Mouse (Mus musculus): ENCODE results near the gene Kdm5c.
A peak's percentile ranks its signal among the peaks of the same experiment; 100 is the strongest.
"Not testable (repeated sequence)": the region's sequence is repeated elsewhere in the genome, so short reads cannot be mapped to it uniquely, and the experiment has no call there.

The Kdm5c gene

GRCm38 (mm10) chrX:152232781-152233763 lies at the start of gene Kdm5c:
Gene Kdm5c, plus strand, starts transcription at chrX:152233020.
- peak; percentile 96 to 100 for DNase-seq

GRCm38 (mm10) chrX:152187151-152187550 lies 45.7 kb upstream of the Kdm5c start:
- no peak for DNase-seq

GRCm38 (mm10) chrX:152191266-152191665 lies 41.6 kb upstream of the Kdm5c start:
- no peak for DNase-seq

- no peak for DNase-seq
These were observed 34.8 kb upstream of the Kdm5c start for GRCm38 (mm10) chrX:152197814-152198648.

GRCm38 (mm10) chrX:152201737-152202421 lies 30.9 kb upstream of the Kdm5c start:
- peak; percentile 31 to 46 for DNase-seq

DNA sequence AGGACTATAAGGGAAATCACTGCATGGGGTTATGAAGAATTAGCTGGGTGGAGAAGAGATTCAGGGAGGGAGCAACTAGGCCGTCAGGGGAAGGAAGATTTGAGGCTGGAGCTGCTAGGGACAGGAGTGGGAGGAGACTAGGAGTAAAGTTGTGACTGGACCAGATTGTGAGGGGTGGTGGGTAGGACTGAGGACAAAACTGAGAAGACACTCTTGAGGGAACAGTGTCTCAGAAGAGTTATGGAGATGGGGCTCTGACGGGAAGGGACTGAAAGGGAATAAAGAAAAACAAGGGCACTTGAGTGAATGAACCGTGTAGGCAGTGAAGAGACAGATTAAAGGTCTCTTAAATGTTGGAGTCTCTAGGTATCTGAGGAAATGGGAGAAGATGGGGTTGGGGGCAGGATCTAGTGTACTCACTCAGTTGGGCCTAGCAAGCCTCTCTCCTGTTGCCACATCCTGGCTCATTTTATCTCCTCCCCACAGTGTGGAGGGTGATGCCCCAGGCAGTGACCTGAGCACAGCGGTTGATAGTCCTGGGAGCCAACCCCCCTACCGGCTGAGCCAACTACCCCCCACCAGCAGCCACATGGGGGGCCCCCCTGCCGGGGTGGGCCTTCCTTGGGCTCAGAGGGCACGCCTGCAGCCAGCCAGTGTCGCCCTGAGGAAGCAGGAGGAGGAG lies 30.3 kb upstream of the Kdm5c start:
- peak in 1 of 2 experiments; percentile 29 for DNase-seq

DNA sequence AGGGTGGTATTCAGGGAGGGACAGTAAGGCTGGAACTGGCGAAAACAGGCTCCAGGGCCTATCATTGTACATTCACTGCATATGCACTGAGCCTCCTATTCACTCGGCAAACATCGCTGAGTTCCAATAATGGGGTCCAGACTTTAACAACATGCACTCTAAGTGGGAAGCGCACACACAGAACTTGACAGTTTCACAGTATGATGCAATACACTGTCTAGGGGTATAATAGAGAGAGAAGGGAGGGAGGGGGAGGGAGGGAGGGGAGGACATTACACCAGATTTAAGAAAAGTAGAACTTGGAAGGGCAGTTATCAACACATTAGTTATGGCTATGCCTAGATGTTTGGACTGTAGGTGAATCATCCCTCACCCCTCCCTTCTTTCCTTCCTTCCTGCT lies 29.6 kb upstream of the Kdm5c start:
- no peak for DNase-seq

DNA sequence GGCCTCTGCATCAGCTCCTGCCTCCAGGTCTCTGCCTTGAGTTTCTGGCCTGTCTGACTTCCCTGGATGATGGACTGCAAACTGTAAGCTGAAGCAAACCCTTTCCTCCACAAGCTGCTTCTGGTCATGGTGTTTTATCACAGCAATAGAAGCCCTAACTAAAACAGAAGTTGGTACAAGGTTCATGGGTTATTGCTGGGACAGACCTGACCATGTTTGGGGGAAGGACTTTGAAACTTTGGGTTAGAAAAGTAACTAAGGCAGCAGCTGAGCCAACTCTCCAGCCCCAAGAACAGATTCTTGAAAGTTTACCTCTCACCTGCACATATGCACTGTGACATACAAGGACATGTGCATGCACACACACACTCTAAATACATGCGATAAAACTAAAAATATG lies 27.3 kb upstream of the Kdm5c start:
- peak; percentile 6 to 48 for DNase-seq

GRCm38 (mm10) chrX:152214703-152215102 lies 18.1 kb upstream of the Kdm5c start:
- DNase-seq, result no peak

DNA sequence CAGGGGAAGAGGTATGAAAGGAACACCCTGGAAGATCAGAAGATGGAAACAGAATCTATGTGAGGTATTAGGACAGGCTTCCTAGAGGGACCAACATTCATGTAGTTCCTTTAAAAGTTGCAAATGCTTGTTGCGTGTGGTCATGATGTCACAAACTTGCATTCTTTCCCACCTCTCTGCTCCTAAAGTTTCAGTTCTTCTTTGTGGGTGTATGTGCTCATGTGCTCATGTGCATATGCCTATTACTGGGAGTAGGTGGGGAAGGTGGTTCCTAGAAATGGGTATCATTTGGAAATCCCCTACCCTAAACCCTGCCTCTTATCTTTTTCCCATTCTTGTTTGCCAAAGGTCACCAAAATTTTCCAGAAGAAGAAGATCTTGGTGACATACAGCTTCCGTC lies 14.3 kb upstream of the Kdm5c start:
- no peak for DNase-seq

DNA sequence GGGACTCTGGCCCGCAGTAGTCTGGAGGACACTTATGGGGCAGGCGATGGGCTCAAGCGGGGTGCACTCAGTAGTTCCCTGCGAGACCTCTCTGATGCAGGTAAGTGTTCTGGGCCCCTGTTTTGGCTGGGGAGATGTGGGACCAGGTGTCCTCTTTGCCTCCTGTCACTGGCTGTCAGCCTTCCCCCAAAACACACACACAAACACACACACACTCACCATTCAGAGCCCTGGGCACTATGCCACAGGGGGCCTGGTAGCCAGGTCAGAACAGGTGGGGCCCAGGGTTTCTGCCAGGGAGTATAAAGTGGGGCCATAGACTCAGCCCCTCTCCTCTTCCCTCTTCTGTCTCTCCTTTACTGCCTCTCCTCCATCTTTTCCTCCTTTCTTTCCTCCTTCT lies 11.1 kb upstream of the Kdm5c start:
- peak in 1 of 2 experiments; percentile 13 for DNase-seq

- no peak for DNase-seq
These were observed 10.6 kb upstream of the Kdm5c start for GRCm38 (mm10) chrX:152222226-152222625.

DNA sequence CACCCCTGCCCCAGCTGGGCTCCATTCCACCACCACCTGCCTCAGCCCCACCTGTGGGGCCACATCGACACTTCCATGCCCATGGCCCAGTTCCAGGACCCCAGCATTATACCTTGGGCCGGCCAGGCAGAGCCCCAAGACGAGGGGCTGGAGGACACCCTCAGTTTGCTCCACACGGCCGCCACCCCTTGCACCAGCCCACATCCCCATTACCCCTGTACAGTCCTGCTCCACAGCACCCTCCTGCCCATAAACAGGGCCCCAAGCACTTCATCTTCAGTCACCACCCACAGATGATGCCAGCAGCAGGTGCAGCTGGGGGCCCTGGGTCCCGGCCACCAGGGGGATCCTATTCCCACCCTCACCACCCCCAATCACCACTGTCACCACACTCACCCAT lies 9.5 kb upstream of the Kdm5c start:
- no peak for DNase-seq

- DNase-seq, result peak; percentile 40 to 42
These were observed 8.5 kb upstream of the Kdm5c start for GRCm38 (mm10) chrX:152224280-152224679.

DNA sequence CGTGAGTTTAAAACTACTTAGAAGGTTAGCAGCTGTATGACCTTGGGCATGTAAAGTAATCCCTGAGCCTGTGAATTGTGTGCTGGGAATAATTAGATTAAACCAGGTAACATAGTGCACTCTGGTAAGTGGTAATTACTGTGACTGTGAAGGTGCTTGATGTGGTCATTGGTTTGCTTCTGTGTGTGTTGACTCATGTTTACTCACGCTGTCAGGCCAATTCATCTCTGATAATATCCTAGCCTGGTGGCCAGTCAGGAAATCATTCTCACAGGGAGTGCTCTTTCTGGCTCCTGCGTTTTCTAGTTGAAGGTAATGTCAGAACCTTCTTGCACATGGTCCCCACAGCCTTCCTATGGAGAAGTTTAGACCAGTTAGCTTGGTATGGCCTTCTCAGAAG lies 1.3 kb downstream of the Kdm5c start:
- DNase-seq, result no peak

GRCm38 (mm10) chrX:152235758-152236157 lies 2.9 kb downstream of the Kdm5c start:
- DNase-seq, result no peak

- not testable (repeated sequence) for DNase-seq
These were observed 10.3 kb downstream of the Kdm5c start for GRCm38 (mm10) chrX:152243140-152243539.

DNA sequence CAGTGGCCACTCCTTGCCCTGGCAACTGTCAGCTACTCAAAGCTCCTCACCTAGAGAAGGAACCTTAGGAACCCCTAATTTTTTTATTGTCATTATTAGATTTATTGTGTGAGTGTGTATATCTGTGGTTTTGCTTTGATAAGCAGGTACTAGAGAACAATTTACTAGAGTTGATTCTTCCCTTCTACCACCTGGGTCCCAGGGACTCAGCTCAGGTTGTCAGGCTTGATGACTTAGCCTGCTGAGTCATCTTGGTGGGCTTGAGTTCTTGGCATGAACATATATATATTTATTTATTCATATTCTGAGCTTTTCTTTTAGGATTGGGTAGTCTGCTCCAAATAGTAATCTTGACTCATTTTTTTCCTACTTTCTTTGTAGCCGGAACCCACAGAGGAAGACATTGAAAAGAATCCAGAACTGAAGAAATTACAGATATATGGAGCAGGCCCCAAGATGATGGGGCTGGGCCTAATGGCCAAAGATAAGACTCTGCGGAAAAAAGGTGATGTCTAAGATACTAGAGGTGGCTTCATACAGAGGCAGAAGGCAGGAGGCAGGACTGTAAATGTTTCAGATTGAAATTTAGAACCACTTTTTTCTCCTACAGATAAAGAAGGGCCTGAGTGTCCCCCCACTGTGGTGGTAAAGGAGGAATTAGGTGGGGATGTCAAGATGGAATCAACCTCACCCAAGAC lies 11.8 kb downstream of the Kdm5c start:
- no peak for DNase-seq

DNA sequence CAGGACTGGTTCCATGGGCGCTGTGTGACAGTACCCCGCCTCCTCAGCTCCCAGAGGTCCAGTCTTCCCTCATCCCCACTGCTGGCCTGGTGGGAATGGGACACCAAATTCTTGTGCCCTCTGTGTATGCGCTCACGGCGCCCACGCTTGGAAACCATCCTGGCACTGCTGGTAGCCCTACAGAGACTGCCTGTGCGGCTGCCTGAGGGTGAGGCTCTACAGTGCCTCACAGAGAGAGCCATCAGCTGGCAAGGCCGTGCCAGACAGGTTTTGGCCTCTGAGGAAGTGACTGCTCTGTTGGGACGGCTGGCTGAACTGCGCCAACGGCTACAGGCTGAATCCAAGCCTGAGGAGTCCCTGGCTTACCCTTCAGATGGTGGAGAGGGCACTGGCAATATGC lies 38.4 kb downstream of the Kdm5c start:
- DNase-seq, result no peak

DNA sequence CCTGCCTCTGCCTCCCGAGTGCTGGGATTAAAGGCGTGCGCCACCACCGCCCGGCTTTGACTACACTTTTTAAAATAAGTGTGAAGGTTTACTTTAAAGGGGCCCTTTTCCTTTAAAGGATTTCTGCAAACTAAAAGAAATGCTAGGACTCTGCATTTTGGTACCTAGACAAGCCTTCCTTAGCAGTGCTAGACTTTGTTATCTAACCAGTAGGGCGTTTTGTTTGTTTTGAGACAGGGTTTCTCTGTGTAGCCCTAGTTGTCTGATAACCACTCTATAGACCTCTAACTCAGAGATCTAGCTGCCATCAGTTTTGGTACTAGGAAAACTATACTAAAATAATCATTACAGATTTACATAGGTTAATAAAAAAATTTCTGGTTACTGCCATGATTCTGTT lies 46.6 kb downstream of the Kdm5c start:
- DNase-seq, result no peak

DNA sequence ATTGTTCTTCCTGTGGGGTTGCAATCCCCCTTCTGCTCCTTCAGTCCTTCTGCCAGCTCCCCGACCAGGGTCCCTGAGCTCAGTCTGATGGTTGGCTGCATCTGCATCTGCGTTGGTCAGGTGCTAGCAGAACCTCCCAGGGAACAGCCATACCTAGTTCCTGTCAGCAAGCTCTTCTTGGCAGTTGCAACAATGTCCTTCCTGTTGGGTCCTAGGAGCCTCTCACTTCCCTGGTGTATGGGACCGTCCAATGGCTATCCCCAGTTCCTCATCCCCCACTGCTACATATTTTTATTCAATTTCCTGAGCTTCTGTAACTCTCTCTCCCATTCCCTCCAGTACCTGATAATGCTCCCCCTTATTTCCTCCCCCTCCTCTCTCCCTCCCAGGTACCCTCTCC lies 51.9 kb downstream of the Kdm5c start:
- DNase-seq, result no peak

DNA sequence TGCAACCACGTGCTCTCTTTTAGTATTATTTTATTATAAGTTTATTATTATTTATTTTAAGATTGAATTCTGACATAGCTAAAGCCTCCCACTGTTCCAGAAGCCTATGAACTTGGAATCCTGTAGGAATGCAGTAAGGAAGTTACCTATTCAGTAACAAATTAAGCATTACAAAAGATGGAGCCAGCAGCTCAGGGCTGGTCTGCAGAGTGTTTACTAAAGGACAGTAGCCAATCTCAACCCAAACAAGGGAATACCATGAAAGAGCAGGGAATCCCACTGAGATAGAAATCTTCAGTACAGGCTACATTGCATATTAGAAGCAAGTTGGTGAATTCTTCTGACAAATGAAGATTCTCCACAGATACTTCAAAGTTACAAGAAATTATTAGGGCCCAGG lies 54.2 kb downstream of the Kdm5c start:
- DNase-seq, result not testable (repeated sequence)

Data from kidney, postnatal 36 days (tissue).